Mouse (Mus musculus) kidney, embryonic 14.5 days (tissue): ENCODE data around the gene Cntnap4. TPM values are rescaled to one million over a fixed set of nuclear protein-coding genes. Genes with fewer than 3 reads are reported as not detected.
"Not testable (repeated sequence)": the region's sequence is repeated elsewhere in the genome, so short reads cannot be mapped to it uniquely, and the experiment has no call there.

Experiments used
- ATAC-seq: fragments of 200-750 bp; cut with Nextera tagmentation; 2 replicates; pipeline ENCODE4 v1.8.0; 2017; ENCODE audit warnings: moderate number of reproducible peaks, mild to moderate bottlenecking, moderate TSS enrichment, moderate library complexity; ENCODE audit not compliant: low FRiP score, low TSS enrichment
- H3K27ac ChIP-seq: fragments of 300-500 bp; sonication (generic); 2 replicates; pipeline ENCODE4 v1.5.1; 2014; ENCODE audit warnings: low read depth, mild to moderate bottlenecking, low read length, moderate library complexity, mixed read lengths
- H3K27me3 ChIP-seq: fragments of 300-500 bp; sonication (generic); 2 replicates; pipeline ENCODE4 v1.6.1; 2014; ENCODE audit warnings: mild to moderate bottlenecking, low read length; ENCODE audit not compliant: control insufficient read depth, insufficient read depth
- H3K36me3 ChIP-seq: fragments of 300-500 bp; sonication (generic); 2 replicates; pipeline ENCODE4 v1.6.1; 2014; ENCODE audit warnings: low read length, mixed read lengths; ENCODE audit not compliant: control insufficient read depth, insufficient read depth
- H3K4me1 ChIP-seq: fragments of 300-500 bp; sonication (generic); 2 replicates; pipeline ENCODE4 v1.6.1; 2014; ENCODE audit warnings: low read length, mixed read lengths; ENCODE audit not compliant: control insufficient read depth, insufficient read depth
- H3K4me2 ChIP-seq: fragments of 300-500 bp; sonication (generic); replicated peaks from 2 replicates; pipeline ENCODE4 v1.6.1; 2014; ENCODE audit warnings: low read depth, mild to moderate bottlenecking, low read length
- H3K4me3 ChIP-seq: fragments of 300-500 bp; sonication (generic); 2 replicates; pipeline ENCODE4 v1.5.1; 2014; ENCODE audit warnings: mild to moderate bottlenecking, low read length
- H3K9ac ChIP-seq: fragments of 300-500 bp; sonication (generic); 2 replicates; pipeline ENCODE4 v1.6.1; 2014; ENCODE audit warnings: low read depth, mild to moderate bottlenecking, low read length, moderate library complexity
- H3K9me3 ChIP-seq: fragments of 300-500 bp; sonication (generic); 2 replicates; pipeline ENCODE4 v1.6.1; 2016; ENCODE audit warnings: low read length; ENCODE audit not compliant: control insufficient read depth
- WGBS: fragments of 180-500 bp; shearing (Covaris S2); extraction: QIAGEN DNeasy Blood & Tissue Kit; methylation state at CpG from one replicate; pipeline ENCODE4 v1.1.7; 2014; 5-methylcytosine and 5-hydroxymethylcytosine counted together
- polyA plus RNA-seq: library from polyadenylated mRNA; unstranded; fragments of >200 nt; fragmentation: Nextera tagmentation; extraction: Ambion mirVana; gene quantifications from 2 replicates; pipeline ENCODE4 v1.2.1, GENCODE M21; 2014

Gene Cntnap4
- polyA plus RNA-seq, 1 experiment from 2014 or later, result 0.23 TPM

DNA sequence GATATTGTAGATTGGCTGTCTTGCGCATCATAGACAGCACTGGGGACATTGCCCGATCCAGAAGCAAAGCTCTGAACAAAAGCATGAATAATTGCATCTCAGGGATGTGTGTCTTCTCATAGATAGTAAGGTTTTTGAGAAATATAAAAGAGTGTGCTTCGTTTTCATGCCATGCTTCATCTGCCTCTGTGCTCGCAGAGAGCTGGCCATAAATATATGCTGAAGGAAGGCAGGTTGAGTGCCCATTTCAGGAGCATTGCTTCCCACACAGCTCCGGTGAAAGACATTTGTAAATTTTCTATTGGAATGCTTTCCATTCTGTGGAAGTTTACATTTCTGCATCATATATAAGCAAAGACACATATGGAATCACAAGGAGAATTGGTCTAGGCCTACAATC is 177.5 kb downstream of the Cntnap4 start:
- no peaks in the 10 kb centered on the region for H3K36me3 ChIP-seq
- 78% methylated on average over 5 of the region's 5 CpGs for whole genome bisulfite sequencing
- no peaks in the 10 kb centered on the region for H3K4me1 ChIP-seq
- no peaks in the 10 kb centered on the region for H3K9me3 ChIP-seq
- no peak overlapping the region for H3K4me2 ChIP-seq
- no peak overlapping the region for H3K4me3 ChIP-seq
- H3K27ac ChIP-seq, result no peak overlapping the region
- H3K9ac ChIP-seq, result no peak overlapping the region
- H3K27me3 ChIP-seq, result no peaks in the 10 kb centered on the region
- ATAC-seq, result no peak

DNA sequence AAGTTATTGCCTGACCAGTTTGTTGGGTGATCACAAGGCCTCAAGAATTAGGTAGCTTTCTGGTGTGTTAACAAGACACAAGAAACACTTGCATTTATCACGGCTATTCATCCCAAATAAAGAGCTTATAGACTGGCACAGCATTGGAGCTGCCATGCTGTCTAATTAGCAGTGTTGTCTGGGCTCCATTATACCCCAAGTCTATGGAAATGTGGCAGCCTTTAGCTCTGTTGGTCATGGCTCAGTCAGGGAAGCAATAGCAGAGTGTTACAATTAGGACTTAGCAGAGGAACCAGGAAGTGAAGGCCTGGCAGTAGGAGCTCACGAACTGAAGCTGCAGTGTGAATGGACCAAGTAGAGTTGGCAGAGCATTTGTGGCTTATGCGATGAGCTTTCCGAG is 185.3 kb downstream of the Cntnap4 start:
- H3K4me1 ChIP-seq, result no peaks in the 10 kb centered on the region
- ATAC-seq, result no peak
- H3K4me3 ChIP-seq, result no peak overlapping the region
- no peak overlapping the region for H3K4me2 ChIP-seq
- H3K36me3 ChIP-seq, result no peaks in the 10 kb centered on the region
- WGBS, result 90% methylated on average over 4 of the region's 4 CpGs
- no peak overlapping the region for H3K9ac ChIP-seq
- no peak overlapping the region for H3K27ac ChIP-seq
- H3K27me3 ChIP-seq, result no peaks in the 10 kb centered on the region
- H3K9me3 ChIP-seq, result no peaks in the 10 kb centered on the region

DNA sequence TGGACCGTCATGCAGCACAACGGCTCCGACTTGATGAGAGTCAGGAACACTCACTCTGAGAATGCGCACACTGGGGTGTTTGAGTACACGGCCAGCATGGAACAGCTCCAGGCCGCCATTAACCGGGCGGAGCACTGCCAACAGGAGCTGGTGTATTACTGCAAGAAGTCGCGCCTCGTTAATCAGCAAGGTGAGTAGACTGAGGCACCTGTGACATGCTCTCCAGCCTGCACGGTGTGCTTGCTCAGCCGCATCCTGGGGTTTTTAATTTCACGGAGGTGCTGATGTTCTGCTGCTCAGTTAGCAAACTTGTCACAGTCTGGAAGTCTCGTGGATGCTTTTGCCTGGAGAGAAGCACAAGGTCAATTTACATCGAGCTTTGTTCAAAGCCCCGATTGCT is 233.2 kb downstream of the Cntnap4 start:
- Histone ChIP-seq H3K36me3 (no peaks in the 10 kb centered on the region), H3K4me1 (no peaks in the 10 kb centered on the region)
- peak; percentile 83; the same call in 1 of the 2 replicates for ATAC-seq

DNA sequence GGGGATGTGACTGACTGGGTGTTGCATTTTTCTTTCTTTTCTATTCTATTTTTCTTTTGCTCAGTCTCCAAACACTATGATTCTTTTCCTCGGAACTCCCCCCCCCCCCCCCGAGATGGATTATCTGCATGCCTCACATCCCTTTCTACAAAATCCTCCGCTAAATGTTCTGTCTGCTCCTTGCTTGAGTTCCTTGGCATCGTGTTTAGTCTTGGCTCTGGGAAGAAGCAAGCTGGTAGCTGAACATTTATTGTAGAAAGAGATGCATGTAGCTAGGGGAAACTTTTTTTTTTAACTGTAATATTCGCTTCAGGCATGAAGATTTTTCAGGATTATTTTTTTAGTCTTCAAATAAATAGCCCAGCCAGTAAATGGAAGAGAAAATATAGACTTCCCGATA is 239.5 kb downstream of the Cntnap4 start:
- no peaks in the 10 kb centered on the region for H3K36me3 ChIP-seq
- H3K9ac ChIP-seq, result no peak overlapping the region
- H3K27me3 ChIP-seq, result no peaks in the 10 kb centered on the region
- H3K4me1 ChIP-seq, result no peaks in the 10 kb centered on the region
- no peak overlapping the region for H3K4me3 ChIP-seq
- no peak for ATAC-seq
- 79% methylated on average over 6 of the region's 6 CpGs for WGBS
- H3K9me3 ChIP-seq, result no peaks in the 10 kb centered on the region
- no peak overlapping the region for H3K4me2 ChIP-seq
- no peak overlapping the region for H3K27ac ChIP-seq

More for the DNA sequence above, 233.2 kb downstream of the Cntnap4 start:
- Histone ChIP-seq H3K9ac (no peak overlapping the region), H3K27me3 (no peaks in the 10 kb centered on the region), H3K9me3 (no peaks in the 10 kb centered on the region), H3K4me2 (no peak overlapping the region), H3K4me3 (no peak overlapping the region), H3K27ac (no peak overlapping the region)
- 68% methylated on average over 17 of the region's 17 CpGs for WGBS

DNA sequence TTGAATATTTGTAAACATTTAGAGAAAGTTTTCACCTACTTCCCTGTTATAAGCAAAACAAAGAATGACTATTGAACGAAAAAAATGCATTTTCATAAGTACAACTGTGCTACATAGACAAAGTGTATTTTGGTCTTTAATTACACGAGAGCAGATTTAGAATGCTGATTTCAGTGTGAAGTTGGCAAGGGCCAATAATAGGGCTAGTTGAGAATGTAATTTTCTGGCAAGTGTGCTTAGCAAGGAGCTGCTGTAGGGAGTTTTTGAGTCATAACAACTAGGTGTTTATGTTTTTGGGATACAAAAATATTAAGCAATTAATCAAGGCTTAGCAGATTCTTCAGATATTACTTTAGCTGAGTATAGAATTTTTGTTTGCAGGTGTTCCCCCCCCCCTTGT is 271.2 kb downstream of the Cntnap4 start:
- Histone ChIP-seq H3K4me3 (no peak overlapping the region), H3K4me2 (no peak overlapping the region), H3K9ac (no peak overlapping the region), H3K27ac (no peak overlapping the region), H3K27me3 (no peaks in the 10 kb centered on the region), H3K36me3 (no peaks in the 10 kb centered on the region), H3K4me1 (no peaks in the 10 kb centered on the region), H3K9me3 (no peaks in the 10 kb centered on the region)
- WGBS, result 78% methylated on average over 2 of the region's 2 CpGs
- ATAC-seq, result no peak

DNA sequence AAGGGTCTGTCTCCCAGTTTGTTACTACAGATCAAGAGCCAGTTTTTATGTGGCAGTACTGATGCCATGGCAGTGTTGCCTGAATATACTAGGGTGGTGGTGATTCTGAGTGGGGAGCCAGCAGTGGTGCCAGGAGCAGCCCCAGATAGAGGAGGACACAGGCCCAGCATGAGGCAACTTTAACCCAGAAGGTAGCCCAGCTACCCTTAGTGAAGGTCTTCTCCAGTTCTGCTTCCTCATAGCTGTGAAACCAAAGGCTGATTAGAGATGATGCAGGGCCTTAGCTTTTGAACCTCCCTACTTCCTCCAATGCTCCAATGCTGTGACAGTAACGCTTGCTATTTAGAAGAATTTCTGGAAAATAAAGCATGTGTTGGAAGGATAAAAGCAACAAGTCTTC is 279.7 kb downstream of the Cntnap4 start:
- not testable (repeated sequence) for H3K27me3 ChIP-seq, H3K27ac ChIP-seq, H3K4me2 ChIP-seq, H3K36me3 ChIP-seq, H3K4me3 ChIP-seq, H3K9ac ChIP-seq, H3K4me1 ChIP-seq, ATAC-seq, H3K9me3 ChIP-seq
- WGBS, result 100% methylated on average over 1 of the region's 1 CpGs

DNA sequence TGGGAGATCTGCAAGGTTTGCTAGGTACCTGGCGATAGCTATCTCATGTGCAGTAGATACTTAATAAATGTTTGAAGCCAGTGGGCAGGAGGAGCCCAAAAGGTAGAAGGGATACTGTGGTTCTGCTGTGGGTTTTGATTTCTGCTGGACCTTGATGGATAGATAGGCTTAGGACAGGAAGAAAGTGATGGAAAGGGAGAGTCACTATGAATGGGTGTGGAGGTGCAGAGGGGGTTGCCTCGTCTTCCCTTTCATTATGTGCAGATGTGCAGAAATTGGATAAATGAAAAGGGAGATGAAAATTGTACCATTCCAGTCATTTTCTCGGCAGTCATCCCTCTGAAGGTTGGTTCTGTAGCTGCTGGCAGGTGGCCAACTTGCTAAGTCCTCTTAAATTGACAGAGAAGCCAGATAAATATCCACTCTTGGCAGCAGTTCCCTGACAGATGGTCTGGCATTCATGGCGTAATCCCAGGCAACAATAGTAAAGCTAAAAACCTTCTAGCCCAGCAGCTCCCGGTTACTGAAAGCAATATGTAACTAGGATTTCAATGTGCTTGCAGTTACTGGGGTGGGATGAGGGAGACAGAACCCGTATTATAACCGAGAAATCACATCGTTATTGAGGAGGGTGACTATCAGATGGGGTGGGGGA is 336.7 kb downstream of the Cntnap4 start:
- Histone ChIP-seq H3K9ac (no peak overlapping the region), H3K27me3 (no peaks in the 10 kb centered on the region), H3K9me3 (no peaks in the 10 kb centered on the region), H3K36me3 (no peaks in the 10 kb centered on the region), H3K4me1 (no peaks in the 10 kb centered on the region), H3K4me2 (no peak overlapping the region), H3K4me3 (no peak overlapping the region), H3K27ac (no peak overlapping the region)
- WGBS, result 70% methylated on average over 8 of the region's 8 CpGs
- ATAC-seq, result no peak

DNA sequence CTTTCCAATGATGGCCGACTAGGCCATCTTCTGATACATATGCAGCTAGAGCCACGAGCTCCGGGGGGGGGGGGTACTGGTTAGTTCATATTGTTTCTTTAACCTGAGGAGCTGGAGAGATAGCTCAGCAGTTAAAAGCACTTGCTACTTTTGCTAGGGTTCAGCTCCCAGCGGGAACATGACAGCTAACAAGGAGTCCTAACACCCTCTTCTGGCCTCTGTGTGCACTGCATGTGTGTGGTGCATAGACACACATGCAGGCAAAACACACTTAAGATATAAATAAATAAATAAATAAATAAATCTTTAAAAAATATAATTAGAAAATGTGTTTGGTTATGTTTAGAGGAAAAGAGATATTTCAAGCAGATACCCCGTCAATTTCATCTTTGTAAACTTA is 339.7 kb downstream of the Cntnap4 start:
- no peaks in the 10 kb centered on the region for H3K4me1 ChIP-seq
- H3K4me2 ChIP-seq, result no peak overlapping the region
- no peaks in the 10 kb centered on the region for H3K36me3 ChIP-seq
- WGBS, result 54% methylated on average over 5 of the region's 5 CpGs
- H3K9ac ChIP-seq, result no peak overlapping the region
- no peak overlapping the region for H3K27ac ChIP-seq
- H3K27me3 ChIP-seq, result no peaks in the 10 kb centered on the region
- no peak for ATAC-seq
- H3K4me3 ChIP-seq, result no peak overlapping the region
- no peaks in the 10 kb centered on the region for H3K9me3 ChIP-seq

DNA sequence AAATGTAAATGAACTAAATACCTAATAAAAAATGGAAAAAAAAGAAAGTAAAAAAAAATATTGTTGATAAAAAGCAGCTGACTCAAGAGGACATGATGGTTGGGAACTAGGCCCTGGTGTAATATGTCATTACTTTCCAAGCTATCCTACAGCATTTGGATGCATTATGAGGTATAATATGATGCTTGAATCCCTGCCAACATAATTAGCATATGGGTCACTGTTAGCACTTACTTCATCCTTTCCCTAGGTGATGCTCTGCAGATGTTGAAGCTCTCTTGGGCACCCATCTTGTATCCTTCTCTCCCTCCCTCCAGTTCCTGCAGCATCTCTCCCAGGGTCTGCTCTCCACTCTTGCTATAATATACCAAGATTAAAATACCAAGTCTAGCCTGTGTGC is 341.6 kb downstream of the Cntnap4 start:
- no peak for ATAC-seq
- no peaks in the 10 kb centered on the region for H3K9me3 ChIP-seq
- no peak overlapping the region for H3K9ac ChIP-seq
- H3K27me3 ChIP-seq, result no peaks in the 10 kb centered on the region
- no peak overlapping the region for H3K4me3 ChIP-seq
- no peaks in the 10 kb centered on the region for H3K36me3 ChIP-seq
- no peak overlapping the region for H3K27ac ChIP-seq
- H3K4me2 ChIP-seq, result no peak overlapping the region
- H3K4me1 ChIP-seq, result no peaks in the 10 kb centered on the region
